In the genomic region with DNA sequence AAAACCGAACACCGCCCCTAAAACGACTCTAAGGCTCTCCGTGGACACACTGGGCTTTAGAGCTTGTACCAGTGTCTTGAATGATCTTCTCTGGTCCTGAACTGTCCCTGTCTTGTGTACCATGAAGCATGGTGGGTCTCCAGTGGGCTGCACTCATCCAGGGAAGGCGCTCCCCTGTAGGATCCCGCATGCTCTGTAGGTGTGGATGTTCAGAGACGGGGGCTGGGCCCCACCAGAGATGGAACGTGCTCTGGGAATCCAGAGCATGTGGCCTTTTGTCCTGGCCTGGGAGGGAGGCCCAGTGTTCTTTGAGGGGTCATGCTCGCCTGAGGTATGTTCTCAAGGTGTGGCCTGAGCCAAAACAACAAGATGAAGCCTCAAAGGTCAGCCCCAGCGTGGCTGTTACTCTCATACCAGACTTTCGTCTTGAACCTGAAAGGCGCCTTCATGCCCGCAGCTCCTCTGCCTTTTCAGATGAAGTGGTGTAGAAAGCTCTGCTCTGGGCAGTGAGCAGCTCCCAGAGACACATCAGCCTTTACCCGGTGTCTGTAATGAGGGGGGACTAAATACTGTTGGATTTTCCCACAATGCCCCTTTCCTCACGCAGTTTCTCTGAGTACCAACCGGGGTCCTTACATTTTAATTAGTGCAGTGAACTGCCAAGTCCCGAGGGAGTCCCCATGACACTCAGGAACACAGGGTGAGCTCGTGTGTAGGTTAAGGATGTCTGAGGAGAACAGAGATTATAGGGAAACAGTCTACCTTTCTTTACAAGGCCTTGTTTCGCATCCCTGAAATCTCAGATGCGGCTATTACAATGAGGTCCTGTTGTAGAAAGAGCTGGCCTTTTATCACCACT, we compare ENCODE assay signal across 21 mouse cellular contexts. TPM values are rescaled to one million over a fixed set of nuclear protein-coding genes. Genes with fewer than 3 reads are reported as not detected.
"Had no signal": no experiment of that assay in that cellular context is flagged by ENCODE, and none has a peak within 500 bp of the region (broad histone marks: within the 10 kb centered on the region; RNA-seq: fewer than 3 reads in every experiment).

No protein-coding gene starts in this region.

- H3K36me3 ChIP-seq: limb, embryonic 13.5 days; neural tube, embryonic 15.5 days; stomach, embryonic 15.5 days had no signal

- H3K9ac ChIP-seq: limb, embryonic 13.5 days; liver, embryonic 14.5 days; neural tube, embryonic 15.5 days; stomach, embryonic 15.5 days had no signal

- ATAC-seq: intestine, embryonic 16.5 days had no signal

- H3K9me3 ChIP-seq: limb, embryonic 13.5 days; neural tube, embryonic 15.5 days; stomach, embryonic 15.5 days had no signal

- H3K27ac ChIP-seq: limb, embryonic 13.5 days; liver, embryonic 14.5 days; neural tube, embryonic 15.5 days; stomach, embryonic 15.5 days had no signal

- H3K4me3 ChIP-seq: limb, embryonic 13.5 days; myocyte; neural tube, embryonic 15.5 days; stomach, embryonic 15.5 days had no signal

- H3K4me2 ChIP-seq: limb, embryonic 13.5 days; neural tube, embryonic 15.5 days; stomach, embryonic 15.5 days had no signal

- H3K27me3 ChIP-seq: limb, embryonic 13.5 days; neural tube, embryonic 15.5 days; stomach, embryonic 15.5 days had no signal

- DNase-seq: left cerebral cortex, postnatal 4 days; lung, adult 18-20 months; midbrain, embryonic 14.5 days; thymus, adult 18-20 months; thymus, postnatal 14 days had no signal

RNA-seq across cellular contexts. Expression of a gene that starts 0.8 kb away (rescaled TPM):
- total RNA-seq: layer of hippocampus, adult 8-10 months; layer of hippocampus, postnatal 14 days; left cerebral cortex, adult 18-20 months; left cerebral cortex, postnatal 10 days; left cerebral cortex, postnatal 4 days; liver, adult 2 months; megakaryocyte-erythroid progenitor cell, adult 5-6 weeks had no signal
- polyA plus RNA-seq: intestine, embryonic 16.5 days; large intestine, adult 2 months; limb, embryonic 13.5 days; liver, adult 2 months; liver, embryonic 14.5 days; lung, embryonic 16.5 days; midbrain, embryonic 14.5 days; myocyte; neural tube, embryonic 11.5 days; neural tube, embryonic 15.5 days; spleen, adult 2 months; stomach, embryonic 15.5 days had no signal

RNA-seq across cellular contexts. Expression of a gene that starts 3.1 kb away (rescaled TPM):
- total RNA-seq: left cerebral cortex, postnatal 4 days; liver, adult 2 months; megakaryocyte-erythroid progenitor cell, adult 5-6 weeks had no signal
- polyA plus RNA-seq: intestine, embryonic 16.5 days; limb, embryonic 13.5 days; liver, adult 2 months; liver, embryonic 14.5 days; lung, embryonic 16.5 days; midbrain, embryonic 14.5 days; myocyte; neural tube, embryonic 11.5 days; neural tube, embryonic 15.5 days; stomach, embryonic 15.5 days had no signal
